Mouse (Mus musculus) ES-E14 (cell line): ENCODE measurements at regions not wholly inside any gene's neighbourhood (a gene's known extent, or its start where the extent isn't known, plus 50 kb on each side); places are given as distances from the start of the nearest gene placed in this dataset.

Source experiments
- CHD2 ChIP-seq: IDR thresholded peaks from 2 replicates; pipeline ENCODE4 v1.6.1; 2014; ENCODE audit warnings: mild to moderate bottlenecking, low read depth, low read length, inconsistent platforms
- HCFC1 ChIP-seq: IDR thresholded peaks from 2 replicates; pipeline ENCODE4 v1.6.1; 2012; ENCODE audit warnings: low read length, inconsistent platforms, borderline replicate concordance; ENCODE audit not compliant: insufficient read depth
- MAFK ChIP-seq: IDR thresholded peaks from 2 replicates; pipeline ENCODE4 v1.6.1; 2014; ENCODE audit warnings: mild to moderate bottlenecking, low read depth, low read length, inconsistent platforms; ENCODE audit not compliant: insufficient read depth
- ZC3H11A ChIP-seq: IDR thresholded peaks from 2 replicates; pipeline ENCODE4 v1.6.1; 2012; ENCODE audit warnings: low read depth, mild to moderate bottlenecking, inconsistent platforms, low read length, borderline replicate concordance
- ZNF384 ChIP-seq: IDR thresholded peaks from 2 replicates; pipeline ENCODE4 v1.6.1; 2012; ENCODE audit warnings: low read depth, low read length, inconsistent platforms

DNA sequence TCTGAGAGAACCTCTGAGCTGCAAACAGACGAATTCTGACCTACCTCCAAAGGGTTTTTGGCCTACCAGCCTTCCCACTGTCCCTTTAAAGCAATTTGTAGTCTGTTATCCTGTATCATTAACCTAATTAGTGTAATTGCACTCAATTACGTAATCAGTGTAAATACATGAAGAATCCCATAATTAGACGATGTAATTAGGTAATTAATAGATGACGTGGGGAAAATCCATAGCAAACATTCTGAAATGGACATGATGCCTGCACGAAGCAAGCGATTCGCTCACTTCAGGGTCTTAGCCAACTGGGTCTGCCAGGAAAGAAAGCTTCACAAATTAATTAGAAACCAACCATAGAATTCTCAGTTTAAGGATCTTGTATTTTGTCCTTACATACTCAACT, 55.4 kb upstream of the Pbx1 start:
- TF ChIP-seq MAFK (no peak), CHD2 (no peak), ZNF384 (no peak), ZC3H11A (no peak), HCFC1 (no peak)
